Mouse (Mus musculus): ENCODE measurements around the gene Pabpc1l.

DNA sequence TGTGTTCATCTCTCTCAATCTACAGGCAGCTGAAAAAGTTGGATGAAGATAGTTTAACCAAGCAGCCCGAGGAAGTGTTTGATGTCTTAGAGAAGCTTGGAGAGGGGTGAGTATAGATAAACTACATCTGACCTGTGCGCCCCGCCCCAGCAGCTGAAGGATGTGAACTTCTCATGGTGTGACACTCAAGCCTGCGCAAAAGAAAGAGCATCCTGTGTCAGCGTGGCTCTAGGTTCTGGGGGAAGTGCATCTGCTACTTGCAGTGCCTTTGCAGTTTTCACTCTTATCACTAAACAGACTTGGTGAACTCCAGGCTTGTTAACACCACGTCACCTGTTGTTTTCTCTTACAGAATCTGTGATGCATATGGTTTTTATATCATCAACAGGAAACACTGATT lies 54.2 kb downstream of the Pabpc1l start:
- TF ChIP-seq POLR2A (IDR thresholded peaks at IDR 0.05; ENCODE audit: extremely low read depth, insufficient read depth, low read length) (no peak), CTCF (IDR thresholded peaks at IDR 0.05; ENCODE audit: extremely low read depth, insufficient read depth, low read length) (no peak)
